Mouse (Mus musculus) kidney, postnatal 10 days (tissue): ENCODE measurements at regions not wholly inside any gene's neighbourhood (a gene's known extent, or its start where the extent isn't known, plus 50 kb on each side); places are given as distances from the start of the nearest gene placed in this dataset.
A peak's percentile ranks its signal among the peaks of the same experiment; 100 is the strongest.

Experiments
- DNase-seq: peaks from one replicate; pipeline ENCODE4 v3.0.0; 2021; ENCODE audit warnings: mixed read lengths

DNA sequence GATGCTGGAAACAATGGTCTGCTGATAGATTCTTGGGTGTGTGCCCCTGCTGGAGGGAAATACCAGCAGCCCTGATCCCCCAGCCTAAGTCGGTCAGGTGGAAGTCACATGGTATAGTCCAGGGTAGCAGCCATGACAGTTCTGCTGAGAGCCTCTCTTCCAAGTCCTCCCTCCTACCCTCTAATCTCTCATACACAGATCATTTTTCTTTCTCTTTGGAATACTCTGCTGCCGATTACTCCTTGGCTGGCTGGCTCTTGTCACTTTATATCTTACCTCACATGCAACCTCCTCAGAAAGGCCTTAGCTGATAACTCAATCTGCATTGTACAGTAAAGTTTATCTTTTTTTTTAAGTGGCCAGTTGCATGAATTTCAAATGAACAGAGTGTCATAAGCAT, 162.5 kb upstream of the Kbtbd8 start:
- no peak for DNase-seq

GRCm38 (mm10) chr6:94953658-94954057, 163.4 kb upstream of the Kbtbd8 start:
- DNase-seq: no peak

- no peak for DNase-seq
Observed at GRCm38 (mm10) chr6:94951971-94952768, 164.9 kb upstream of the Kbtbd8 start.

- DNase-seq: no peak
Observed at GRCm38 (mm10) chr6:94950944-94951343, 166.1 kb upstream of the Kbtbd8 start.

GRCm38 (mm10) chr6:94950319-94950718, 166.7 kb upstream of the Kbtbd8 start:
- no peak for DNase-seq

DNA sequence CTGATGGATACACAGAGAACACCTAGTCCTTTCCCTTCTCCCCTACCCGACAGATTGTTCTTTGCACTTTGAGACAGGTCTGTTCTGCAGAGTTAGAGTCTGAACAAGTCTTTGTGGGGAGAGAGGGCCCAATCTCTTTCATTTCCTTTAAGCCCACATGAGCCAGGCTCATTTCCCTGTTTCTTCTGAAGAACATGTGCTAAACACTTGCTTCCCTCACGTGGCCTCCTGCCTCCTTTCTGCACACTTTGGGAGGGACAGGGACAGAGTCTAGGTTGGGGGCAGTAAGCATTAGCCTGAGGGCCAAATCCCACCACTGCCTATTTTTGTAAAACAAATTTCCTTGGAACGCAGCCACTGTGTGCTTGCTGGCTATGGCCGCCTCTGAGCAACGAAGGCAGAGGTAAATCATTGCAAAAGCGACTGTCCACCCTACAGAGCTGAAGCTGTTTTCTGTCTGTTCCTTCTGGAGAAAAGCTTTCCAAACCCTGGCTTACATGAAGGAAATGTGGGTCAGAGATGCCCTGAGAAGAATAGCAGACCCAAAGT, 170.6 kb upstream of the Kbtbd8 start:
- peak; percentile 10 for DNase-seq

- no peak for DNase-seq
Observed at GRCm38 (mm10) chr6:94945715-94946114, 171.3 kb upstream of the Kbtbd8 start.

GRCm38 (mm10) chr6:94944196-94944595, 172.8 kb upstream of the Kbtbd8 start:
- no peak for DNase-seq

DNA sequence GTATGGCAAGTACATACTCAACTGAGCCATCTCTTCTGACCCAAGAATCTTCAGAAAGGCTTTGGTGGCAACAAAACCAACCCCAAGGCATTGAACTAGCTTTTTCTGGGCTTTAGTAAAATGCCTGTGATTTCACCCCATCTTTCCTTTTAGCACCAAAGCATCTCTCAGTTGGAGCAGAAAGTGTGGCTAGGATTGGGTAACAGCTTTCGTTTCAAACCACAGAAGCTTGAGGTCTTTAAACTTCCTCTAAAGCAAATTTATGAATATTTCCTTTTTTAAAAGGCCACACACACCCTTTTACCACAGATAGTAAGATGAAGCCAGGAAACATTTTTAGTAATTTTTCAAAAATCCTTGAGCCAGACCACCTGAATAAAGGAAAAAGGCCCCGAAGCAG, 178.1 kb upstream of the Kbtbd8 start:
- no peak for DNase-seq

GRCm38 (mm10) chr6:94936206-94936605, 180.8 kb upstream of the Kbtbd8 start:
- DNase-seq: no peak

GRCm38 (mm10) chr6:94935706-94936105, 181.3 kb upstream of the Kbtbd8 start:
- DNase-seq: no peak

DNA sequence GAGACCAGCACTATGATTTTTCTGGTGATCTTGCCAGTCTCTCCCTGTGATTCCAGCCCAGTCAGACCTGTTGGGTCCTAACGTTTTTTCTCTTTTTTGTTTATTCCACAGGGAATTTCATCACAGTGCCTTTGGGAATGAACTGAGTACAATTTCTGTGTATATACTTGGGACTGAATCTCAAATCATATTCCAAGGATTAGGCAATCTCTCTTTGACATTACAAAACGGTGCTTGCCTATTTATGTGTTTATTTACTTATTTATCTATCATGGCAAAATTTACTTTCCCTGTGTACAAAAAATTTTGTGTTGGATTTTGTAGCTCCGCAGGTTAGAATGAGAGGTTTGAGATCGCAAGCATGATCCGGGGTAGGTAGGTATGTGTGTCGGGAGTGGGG, 189.2 kb upstream of the Kbtbd8 start:
- DNase-seq: no peak

DNA sequence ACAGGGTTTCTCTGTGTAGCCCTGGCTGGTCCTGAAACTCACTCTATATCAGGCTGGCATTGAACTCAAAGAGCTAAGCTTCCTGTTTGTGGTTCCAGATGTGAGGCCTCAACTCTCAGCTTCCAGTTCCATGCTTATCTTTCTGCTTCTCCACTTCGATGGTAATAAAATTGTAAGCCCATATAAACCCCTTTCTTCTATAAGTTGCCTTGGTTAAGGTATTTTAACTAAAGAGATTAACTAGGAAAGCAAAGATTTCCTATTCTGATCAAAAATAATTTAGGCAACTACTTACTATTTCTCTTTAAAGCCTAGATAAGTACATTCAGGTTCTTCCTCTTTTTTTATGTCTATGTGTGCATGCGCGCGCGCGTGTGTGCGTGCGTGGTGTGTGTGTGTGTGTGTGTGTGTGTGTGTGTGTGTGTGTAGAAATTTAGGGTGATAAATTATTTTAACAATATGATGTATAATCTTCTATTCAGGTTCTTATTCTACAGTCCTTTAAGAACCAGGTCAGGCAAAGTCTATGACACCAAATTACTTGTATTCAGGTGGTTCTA, 190.3 kb upstream of the Kbtbd8 start:
- DNase-seq: no peak

GRCm38 (mm10) chr6:94925408-94925807, 191.6 kb upstream of the Kbtbd8 start:
- no peak for DNase-seq

DNA sequence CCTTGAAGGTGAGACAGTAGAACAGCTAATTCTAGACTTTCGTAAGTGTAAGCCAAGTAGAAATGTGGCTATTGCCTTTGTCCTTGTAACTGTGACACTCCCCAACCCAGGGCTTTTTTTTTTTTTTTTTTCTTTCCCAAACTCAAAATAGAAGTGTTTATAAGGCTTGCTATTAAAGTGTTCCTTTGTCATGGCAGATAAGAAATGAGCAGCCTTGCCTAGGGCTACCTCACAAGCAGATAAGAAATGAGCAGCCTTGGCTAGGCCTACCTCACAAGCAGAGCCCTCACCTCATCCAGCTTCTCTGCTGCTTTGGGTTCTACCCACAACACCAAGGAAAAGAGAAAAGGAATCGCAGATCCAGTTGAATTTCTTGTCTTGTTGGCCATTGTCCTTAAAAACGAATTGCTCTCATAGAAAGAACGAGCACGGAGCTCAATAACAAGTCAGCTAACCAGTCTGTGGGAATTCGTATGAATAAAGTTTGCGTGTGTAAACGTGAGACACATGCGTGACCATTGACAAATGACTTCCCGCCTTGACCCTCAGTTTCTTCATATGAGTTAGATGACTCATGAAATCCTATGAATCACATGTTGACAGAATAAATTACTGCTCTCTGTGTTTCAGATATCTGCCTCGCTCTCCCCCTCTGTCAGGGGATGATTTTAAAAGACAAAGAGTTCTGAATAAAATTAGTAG, 192.6 kb upstream of the Kbtbd8 start:
- DNase-seq: no peak

DNA sequence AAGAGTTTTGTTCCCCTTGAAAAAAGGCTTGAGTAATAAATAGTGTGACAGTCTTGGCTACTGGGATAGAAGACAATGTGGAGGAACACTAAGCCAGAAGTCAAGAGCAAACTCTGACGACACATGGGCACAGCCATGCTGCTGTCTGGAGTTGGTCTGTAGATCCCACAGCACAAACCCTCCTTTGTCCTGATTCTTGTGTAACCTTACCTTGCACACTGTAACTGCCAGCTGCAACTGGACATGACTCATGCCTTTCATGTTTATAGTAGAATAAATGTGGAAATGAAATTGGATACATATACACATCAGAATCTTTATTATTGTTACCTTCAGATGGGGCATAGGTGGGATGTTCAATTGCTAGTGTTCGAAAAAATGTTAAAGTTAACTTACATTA, 195.3 kb upstream of the Kbtbd8 start:
- DNase-seq: no peak

GRCm38 (mm10) chr6:94920770-94921169, 196.3 kb upstream of the Kbtbd8 start:
- DNase-seq: no peak

DNA sequence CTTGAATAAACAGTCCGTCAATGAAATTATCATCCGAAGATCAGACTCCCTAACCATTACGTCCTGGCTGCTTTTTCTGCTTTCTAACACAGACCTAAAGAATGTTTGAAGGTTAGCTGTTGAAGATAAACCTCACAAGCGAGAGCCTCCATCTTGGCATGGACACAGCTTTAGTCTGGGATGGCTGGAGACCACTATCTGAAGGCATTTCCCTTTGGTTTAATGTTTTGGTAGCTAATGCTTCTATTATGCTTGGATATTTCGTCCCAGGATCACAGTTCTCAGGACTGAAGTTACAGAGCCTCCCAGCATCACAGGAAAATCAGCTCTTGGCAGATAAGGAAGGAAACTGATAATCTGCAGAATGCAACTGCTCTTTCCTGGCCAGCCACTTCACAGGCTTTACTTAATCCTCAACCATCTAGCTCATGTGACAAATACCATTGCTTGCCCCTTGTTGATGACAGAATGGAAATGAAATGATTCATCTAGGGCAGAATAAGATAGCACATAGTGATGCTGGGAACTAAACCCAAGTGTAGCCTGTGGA, 197.8 kb upstream of the Kbtbd8 start:
- DNase-seq: no peak

- DNase-seq: peak; percentile 43
Observed at GRCm38 (mm10) chr6:94915842-94916620, 201.0 kb upstream of the Kbtbd8 start.

DNA sequence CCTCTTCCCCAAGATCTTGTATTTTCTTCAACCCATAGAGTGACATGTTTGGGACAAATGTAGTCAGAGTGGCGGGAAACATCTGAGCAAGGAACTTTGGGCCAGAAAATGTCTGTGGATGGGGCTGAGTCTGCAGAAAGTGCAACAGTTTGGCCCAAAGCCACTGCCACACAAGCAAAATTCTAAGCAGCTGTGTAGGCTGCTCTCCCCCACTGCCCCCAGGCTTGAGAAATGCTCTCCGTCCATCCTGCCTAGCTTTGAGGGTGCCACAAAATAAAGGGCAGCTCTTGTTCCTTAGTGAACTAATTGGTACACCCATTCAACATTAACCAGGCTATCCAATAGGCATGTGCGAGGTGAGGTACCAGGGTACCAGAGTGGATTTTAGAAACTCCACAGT, 205.2 kb upstream of the Kbtbd8 start:
- DNase-seq: peak; percentile 32

DNA sequence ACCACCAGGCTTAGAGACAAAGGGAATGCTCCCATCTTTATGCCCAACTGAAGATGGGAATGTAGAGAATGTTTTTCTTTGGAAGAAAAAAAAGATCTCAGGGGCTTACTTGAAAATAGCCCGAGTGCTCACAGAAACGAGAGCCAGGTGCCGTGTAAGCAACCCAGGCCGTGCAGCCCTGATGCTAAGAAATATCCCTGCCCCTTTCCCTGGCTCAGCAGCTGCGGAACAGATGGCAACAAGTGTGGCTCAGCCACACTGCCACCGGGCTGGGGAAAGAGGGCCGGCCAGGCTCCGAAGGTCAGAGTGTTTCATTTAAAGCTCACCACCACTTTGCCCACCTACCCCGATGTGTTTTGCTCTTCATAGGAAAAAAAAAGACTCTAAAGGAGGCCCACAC, 205.7 kb upstream of the Kbtbd8 start:
- no peak for DNase-seq

GRCm38 (mm10) chr6:94900862-94901261, 200.9 kb upstream of the Lrig1 start:
- no peak for DNase-seq

DNA sequence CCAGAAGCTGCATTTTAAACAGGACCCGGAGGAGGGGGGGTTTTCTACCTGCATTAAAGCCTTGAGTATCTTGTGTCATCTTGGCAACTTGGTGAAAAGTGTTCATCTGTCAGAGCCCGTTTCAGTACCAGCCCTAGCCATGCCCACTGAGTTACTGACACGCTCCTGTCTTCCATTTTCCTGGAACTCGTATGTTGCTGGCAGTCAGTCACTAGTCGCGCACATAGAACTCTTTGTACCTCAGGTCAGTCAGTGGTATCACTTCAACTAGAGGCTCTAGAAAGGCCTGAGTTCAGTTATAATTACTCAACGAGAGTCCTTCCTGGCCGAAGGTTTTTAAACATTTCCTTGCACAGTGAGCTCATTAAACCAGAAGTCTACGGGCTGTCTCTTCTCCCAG, 198.9 kb upstream of the Lrig1 start:
- no peak for DNase-seq
